8 mouse cellular contexts compared by ENCODE assay signal in the genomic region with DNA sequence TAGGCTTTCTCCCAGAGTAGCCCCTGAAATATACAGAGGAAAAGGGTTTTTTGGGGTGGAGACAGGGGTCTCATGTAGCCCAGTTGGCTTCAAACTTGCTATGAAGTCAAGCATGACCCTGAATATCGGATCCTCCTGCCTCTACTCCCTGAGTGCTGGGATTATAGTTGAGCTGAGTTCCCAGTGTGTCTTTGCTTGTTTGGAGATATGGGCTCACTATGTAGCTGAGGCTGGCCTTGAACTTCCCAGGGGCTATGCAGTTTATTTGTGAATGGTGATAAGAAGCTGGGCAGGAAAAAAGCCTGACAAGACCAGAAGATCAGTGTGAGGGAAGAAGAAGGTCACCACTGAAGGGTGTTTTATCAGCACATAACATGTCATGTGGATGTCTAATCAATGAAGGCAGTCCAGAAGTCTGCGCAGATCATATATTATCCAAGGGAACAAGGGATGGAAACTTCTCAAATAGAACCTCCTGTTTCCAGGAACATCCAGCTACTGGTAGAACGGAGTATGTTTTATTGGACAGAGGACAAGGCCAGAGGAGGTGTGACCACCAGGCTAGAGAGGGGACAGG. TPM values are rescaled to one million over a fixed set of nuclear protein-coding genes. Genes with fewer than 3 reads are reported as not detected.
DNase-seq lines count a peak whose midpoint lies in the region; ATAC-seq and TF ChIP-seq lines count a peak whose summit lies in the region.

No protein-coding gene starts in this region.

- 77% methylated on average over 3 of the region's 3 CpGs for WGBS in forebrain, embryonic 16.5 days
- WGBS in liver, embryonic 15.5 days (ENCODE audit: insufficient replicate concordance), result 43% methylated on average over 3 of the region's 3 CpGs

- intact Hi-C loops in gastrocnemius, adult 2 months (cut with DNase I), result no loop called here

- H3K27me3 ChIP-seq in CH12.LX (replicated peaks), result peaks cover 11% of the 10 kb centered on the region
- no peaks in the 10 kb centered on the region for H3K27me3 ChIP-seq in forebrain, embryonic 16.5 days (replicated peaks; ENCODE audit: control insufficient read depth, insufficient read depth, low read length)
- H3K27me3 ChIP-seq in liver, embryonic 15.5 days, result no peaks in the 10 kb centered on the region

- peak overlapping the region; percentile 61 for H3K4me2 ChIP-seq in CH12.LX (ENCODE audit: insufficient read depth, low read depth, poor library complexity, severe bottlenecking)
- peak overlapping the region; percentile 66 for H3K4me2 ChIP-seq in forebrain, embryonic 16.5 days (ENCODE audit: low read length)
- H3K4me2 ChIP-seq in liver, embryonic 15.5 days, result peak overlapping the region; percentile 82

- H3K9me3 ChIP-seq in CH12.LX (replicated peaks; ENCODE audit: low read length), result peaks cover 30% of the 10 kb centered on the region
- H3K9me3 ChIP-seq in forebrain, embryonic 16.5 days (ENCODE audit: control insufficient read depth, low read length), result peaks cover 3% of the 10 kb centered on the region; the same call in 1 of the 2 replicates
- no peaks in the 10 kb centered on the region; the same call in 1 of the 2 replicates for H3K9me3 ChIP-seq in liver, embryonic 15.5 days (replicated peaks)

- TF ChIP-seq POLR2A in CH12.LX (IDR thresholded peaks at IDR 0.05; ENCODE audit: low read depth, low read length), result no peak

- H3K4me1 ChIP-seq in CH12.LX (ENCODE audit: control insufficient read depth in 1 of 2, insufficient read depth in 2 of 2), result peaks cover 3 to 8% of the 10 kb centered on the region in 2 experiments; a peak in 2 of 4 replicates
- peaks cover 6% of the 10 kb centered on the region; the same call in 1 of the 2 replicates for H3K4me1 ChIP-seq in forebrain, embryonic 16.5 days (replicated peaks; ENCODE audit: control insufficient read depth, insufficient read depth, low read length)
- H3K4me1 ChIP-seq in liver, embryonic 15.5 days (replicated peaks), result peaks cover 18% of the 10 kb centered on the region

- TF ChIP-seq CTCF in gastrocnemius, adult 2 months (IDR thresholded peaks at IDR 0.05), result no peak
- no peak for TF ChIP-seq CTCF in CH12.LX (conservative IDR thresholded peaks at IDR 0.05 in 1 of 2, IDR thresholded peaks at IDR 0.05 in 1 of 2; ENCODE audit: low read depth in 2 of 2, low read length in 2 of 2)

- DNase-seq in gastrocnemius, adult 2 months, result peak; percentile 9
- no peak for DNase-seq in gastrocnemius, adult 18-20 months (ENCODE audit: low spot score)
- DNase-seq in CH12.LX (ENCODE audit: extremely low read depth), result no peak
- no peak for DNase-seq in frontal cortex, postnatal 25 days (ENCODE audit: low spot score in 2 of 2)
- DNase-seq in cerebellum, postnatal 10 days, result no peak
- DNase-seq in ovary, postnatal 36 days (ENCODE audit: low spot score), result no peak

- dilution Hi-C loops in CH12.LX (cut with MboI; ENCODE audit: extremely low pct_ligation_motif_present, extremely low pct_unique_long_range_greater_than_20kb, low sequenced_read_pairs), result no loop called here

- H3K27ac ChIP-seq in gastrocnemius, adult 2 months, result peak overlapping the region; percentile 75
- peak overlapping the region; percentile 22; the same call in 1 of the 2 replicates for H3K27ac ChIP-seq in CH12.LX (ENCODE audit: insufficient read depth, low read depth)
- H3K27ac ChIP-seq in forebrain, embryonic 16.5 days (ENCODE audit: low read length), result no peak overlapping the region
- peak overlapping the region; percentile 76 for H3K27ac ChIP-seq in liver, embryonic 15.5 days (replicated peaks)

- H3K36me3 ChIP-seq in CH12.LX (replicated peaks in 1 of 2; ENCODE audit: control insufficient read depth in 1 of 2, insufficient read depth in 1 of 2, low read length in 1 of 2), result peaks cover 6 to 20% of the 10 kb centered on the region in 2 experiments
- no peaks in the 10 kb centered on the region for H3K36me3 ChIP-seq in forebrain, embryonic 16.5 days (ENCODE audit: control insufficient read depth, insufficient read depth)
- H3K36me3 ChIP-seq in liver, embryonic 15.5 days (replicated peaks), result no peaks in the 10 kb centered on the region

- TF ChIP-seq EP300 in CH12.LX (IDR thresholded peaks at IDR 0.05; ENCODE audit: low read length), result no peak

- H3K9ac ChIP-seq in CH12.LX (ENCODE audit: insufficient read depth, low read depth), result peak overlapping the region; percentile 43; the same call in 1 of the 2 replicates
- H3K9ac ChIP-seq in forebrain, embryonic 16.5 days (replicated peaks; ENCODE audit: low read depth, low read length), result peak overlapping the region; percentile 60
- H3K9ac ChIP-seq in liver, embryonic 15.5 days, result peak overlapping the region; percentile 31; the same call in 1 of the 2 replicates

- H3K4me3 ChIP-seq in gastrocnemius, adult 2 months, result peak overlapping the region; percentile 74
- H3K4me3 ChIP-seq in CH12.LX (replicated peaks in 1 of 3; ENCODE audit: low read depth in 2 of 3, low read length in 2 of 3, poor library complexity in 1 of 3), result peak overlapping the region; percentile 79 to 89 (median 80)
- peak overlapping the region; percentile 56 for H3K4me3 ChIP-seq in forebrain, embryonic 16.5 days (replicated peaks; ENCODE audit: low read length)
- H3K4me3 ChIP-seq in liver, embryonic 15.5 days (replicated peaks), result peak overlapping the region; percentile 60

- 0 out of 2 replicates have a peak, but pooled peaks have one; percentile 18 for ATAC-seq in forebrain, embryonic 16.5 days
- ATAC-seq in liver, embryonic 15.5 days (ENCODE audit: insufficient read depth), result peak; percentile 74

- no peak for TF ChIP-seq RAD21 in CH12.LX (IDR thresholded peaks at IDR 0.05; ENCODE audit: low read depth, low read length)

- in situ Hi-C loops in CH12.LX (cut with MboI; ENCODE audit: low pct_ligation_motif_present, low pct_unique_long_range_greater_than_20kb, low sequenced_read_pairs), result no loop called here

- peaks cover 9% of the 10 kb centered on the region for H3K79me2 ChIP-seq in CH12.LX (replicated peaks; ENCODE audit: control insufficient read depth, extremely low read depth, insufficient read depth, poor library complexity, severe bottlenecking)

TF ChIP-seq in CH12.LX, 34 proteins besides CTCF, POLR2A, EP300 and RAD21:
- no peak for TF ChIP-seq SMC3 (IDR thresholded peaks at IDR 0.05; ENCODE audit: low read depth, low read length)
- no peak for TF ChIP-seq BHLHE40 (IDR thresholded peaks at IDR 0.05; ENCODE audit: low read depth, low read length)
- no peak for TF ChIP-seq PAX5 (IDR thresholded peaks at IDR 0.05; ENCODE audit: low read length)
- TF ChIP-seq ZMIZ1 (IDR thresholded peaks at IDR 0.05; ENCODE audit: low read depth, low read length), result no peak
- no peak for TF ChIP-seq IRF4 (IDR thresholded peaks at IDR 0.05; ENCODE audit: low read depth, low read length)
- no peak for TF ChIP-seq MAFK (IDR thresholded peaks at IDR 0.05; ENCODE audit: insufficient replicate concordance, low read length)
- no peak for TF ChIP-seq SIN3A (IDR thresholded peaks at IDR 0.05; ENCODE audit: low read length)
- TF ChIP-seq POLR2AphosphoS2 (IDR thresholded peaks at IDR 0.05; ENCODE audit: low read depth, low read length), result no peak
- TF ChIP-seq USF1 (IDR thresholded peaks at IDR 0.05; ENCODE audit: low read depth, low read length), result no peak
- TF ChIP-seq HCFC1 (IDR thresholded peaks at IDR 0.05; ENCODE audit: low read depth, low read length), result no peak
- no peak for TF ChIP-seq ZNF384 (IDR thresholded peaks at IDR 0.05; ENCODE audit: low read depth, low read length)
- TF ChIP-seq E2F4 (IDR thresholded peaks at IDR 0.05; ENCODE audit: insufficient replicate concordance, low read depth, low read length), result no peak

RNA-seq across cellular contexts. Expression of a gene that starts 9.4 kb away (rescaled TPM):
- under 1 TPM; 0.11 to 0.36 TPM for total RNA-seq in gastrocnemius, adult 2 months (2021)
- total RNA-seq in gastrocnemius, adult 18-20 months (2021), result under 1 TPM; 0.07 TPM
- total RNA-seq in CH12.LX (2012; rRNA removed), result 18.5 and 23.3 TPM in 2 replicates
- 1.4 and 1.6 TPM in 2 replicates for total RNA-seq in CH12.LX (2014; rRNA removed)
- polyA plus RNA-seq in CH12.LX (2012; ENCODE audit: insufficient read length, low read depth), result 11.0 and 25.8 TPM in 2 replicates
- 115 and 169 TPM in 2 replicates for polyA plus RNA-seq in forebrain, embryonic 16.5 days (2015; fragmentation: Nextera tagmentation; extraction: Ambion mirVana)
- 32.4 and 32.8 TPM in 2 replicates for polyA plus RNA-seq in liver, embryonic 15.5 days (2015; fragmentation: Nextera tagmentation; extraction: Ambion mirVana)

RNA-seq across cellular contexts. Expression of a gene that starts 10.9 kb away (rescaled TPM):
- total RNA-seq in gastrocnemius, adult 2 months (2021), result 100 to 1,000 TPM; 156 to 204 TPM
- total RNA-seq in gastrocnemius, adult 18-20 months (2021), result 100 to 1,000 TPM; 172 to 191 TPM
- total RNA-seq in CH12.LX (2012; rRNA removed), result 16.5 and 18.1 TPM in 2 replicates
- 7.0 and 8.2 TPM in 2 replicates for total RNA-seq in CH12.LX (2014; rRNA removed)
- 24.6 and 28.6 TPM in 2 replicates for polyA plus RNA-seq in CH12.LX (2012; ENCODE audit: insufficient read length, low read depth)
- 85.1 and 92.2 TPM in 2 replicates for polyA plus RNA-seq in forebrain, embryonic 16.5 days (2015; fragmentation: Nextera tagmentation; extraction: Ambion mirVana)
- polyA plus RNA-seq in liver, embryonic 15.5 days (2015; fragmentation: Nextera tagmentation; extraction: Ambion mirVana), result 4.2 and 4.8 TPM in 2 replicates

Comparison
In these comparisons a context has a peak if more than half of its experiments do, and no peak if none do; other contexts are left out.
1. RNA of a gene that starts 10.9 kb away (total RNA-seq): 156 to 204 TPM in gastrocnemius, adult 2 months and 172 to 191 TPM in gastrocnemius, adult 18-20 months; 7.0 to 18.1 TPM in CH12.LX; every median in the first group is over 4 times any median in the second.
2. Peak in every context shown above with its lines, with median percentiles within 50 percentile points of each other: H3K4me3 ChIP-seq, H3K4me2 ChIP-seq and H3K9ac ChIP-seq.